Mouse (Mus musculus): ENCODE measurements around the gene Trpd52l3. TPM values are rescaled to one million over a fixed set of nuclear protein-coding genes. Genes with fewer than 3 reads are reported as not detected.
"Not testable (repeated sequence)": the region's sequence is repeated elsewhere in the genome, so short reads cannot be mapped to it uniquely, and the experiment has no call there.

The Trpd52l3 gene
- polyA plus RNA-seq, 1 experiment from 2014 or later, result not detected

- Histone ChIP-seq H3K4me2 (ENCODE audit: low read length) (no peak overlapping the region), H3K9ac (ENCODE audit: low read length) (no peak overlapping the region), H3K27ac (ENCODE audit: low read depth) (no peak overlapping the region), H3K9me3 (ENCODE audit: control insufficient read depth, low read length) (no peaks in the 10 kb centered on the region), H3K36me3 (ENCODE audit: control insufficient read depth, insufficient read depth, low read length) (no peaks in the 10 kb centered on the region), H3K4me3 (ENCODE audit: low read depth, low read length) (no peak overlapping the region), H3K4me1 (replicated peaks; ENCODE audit: control insufficient read depth, insufficient read depth, low read length) (no peaks in the 10 kb centered on the region), H3K27me3 (replicated peaks; ENCODE audit: control insufficient read depth, insufficient read depth, low read length) (no peaks in the 10 kb centered on the region)
- DNase-seq (ENCODE audit: low spot score), result no peak
- ATAC-seq (replicated peaks; ENCODE audit: low FRiP score, low TSS enrichment, low read depth), result no peak
- 71% methylated on average over 6 of the region's 6 CpGs for WGBS
Observed at GRCm38 (mm10) chr19:30016156-30016555, 12.6 kb downstream of the Trpd52l3 start.

GRCm38 (mm10) chr19:30023419-30023818, 19.8 kb downstream of the Trpd52l3 start:
- DNase-seq (ENCODE audit: low spot score); H3K4me2 ChIP-seq (ENCODE audit: low read length); H3K4me3 ChIP-seq (ENCODE audit: low read depth, low read length); H3K36me3 ChIP-seq (ENCODE audit: control insufficient read depth, insufficient read depth, low read length); H3K9me3 ChIP-seq (ENCODE audit: control insufficient read depth, low read length); H3K4me1 ChIP-seq (replicated peaks; ENCODE audit: control insufficient read depth, insufficient read depth, low read length); H3K9ac ChIP-seq (ENCODE audit: low read length); H3K27ac ChIP-seq (ENCODE audit: low read depth); ATAC-seq (replicated peaks; ENCODE audit: low FRiP score, low TSS enrichment, low read depth); H3K27me3 ChIP-seq (replicated peaks; ENCODE audit: control insufficient read depth, insufficient read depth, low read length): not testable (repeated sequence)
- 95% methylated on average over 10 of the region's 10 CpGs for WGBS

GRCm38 (mm10) chr19:30029002-30029710, 25.6 kb downstream of the Trpd52l3 start:
- Histone ChIP-seq H3K9me3 (ENCODE audit: control insufficient read depth, low read length) (no peaks in the 10 kb centered on the region), H3K27me3 (replicated peaks; ENCODE audit: control insufficient read depth, insufficient read depth, low read length) (no peaks in the 10 kb centered on the region), H3K9ac (ENCODE audit: low read length) (no peak overlapping the region), H3K27ac (ENCODE audit: low read depth) (no peak overlapping the region), H3K4me1 (replicated peaks; ENCODE audit: control insufficient read depth, insufficient read depth, low read length) (peaks cover 20% of the 10 kb centered on the region), H3K4me3 (ENCODE audit: low read depth, low read length) (peak overlapping the region; percentile 99), H3K4me2 (ENCODE audit: low read length) (peak overlapping the region; percentile 66), H3K36me3 (ENCODE audit: control insufficient read depth, insufficient read depth, low read length) (no peaks in the 10 kb centered on the region)
- 40% methylated on average over 11 of the region's 11 CpGs for WGBS
- ATAC-seq (replicated peaks; ENCODE audit: low FRiP score, low TSS enrichment, low read depth) (no peak), DNase-seq (ENCODE audit: low spot score) (no peak)

GRCm38 (mm10) chr19:30029894-30030635, 26.5 kb downstream of the Trpd52l3 start, which contains the start of gene Uhrf2:
Gene Uhrf2 (plus strand): TSS chr19:30030513.
- H3K9me3 ChIP-seq (ENCODE audit: control insufficient read depth, low read length), result no peaks in the 10 kb centered on the region
- peak within 1 kb of the TSS; percentile 97 for H3K27ac ChIP-seq (ENCODE audit: low read depth)
- H3K4me3 ChIP-seq (ENCODE audit: low read depth, low read length), result peak within 1 kb of the TSS; percentile 99
- H3K27me3 ChIP-seq (replicated peaks; ENCODE audit: control insufficient read depth, insufficient read depth, low read length), result no peaks in the 10 kb centered on the region
- no peaks in the 10 kb centered on the region for H3K36me3 ChIP-seq (ENCODE audit: control insufficient read depth, insufficient read depth, low read length)
- H3K9ac ChIP-seq (ENCODE audit: low read length), result peak within 1 kb of the TSS; percentile 100
- peaks cover 21% of the 10 kb centered on the region for H3K4me1 ChIP-seq (replicated peaks; ENCODE audit: control insufficient read depth, insufficient read depth, low read length)
- WGBS, result 3% methylated on average over 60 of the region's 74 CpGs
- DNase-seq (ENCODE audit: low spot score), result peak; percentile 96
- ATAC-seq (replicated peaks; ENCODE audit: low FRiP score, low TSS enrichment, low read depth), result peak; percentile 96
- peak within 1 kb of the TSS; percentile 66 for H3K4me2 ChIP-seq (ENCODE audit: low read length)

GRCm38 (mm10) chr19:30030636-30031467, 27.3 kb downstream of the Trpd52l3 start:
- peaks cover 21% of the 10 kb centered on the region for H3K4me1 ChIP-seq (replicated peaks; ENCODE audit: control insufficient read depth, insufficient read depth, low read length)
- H3K9me3 ChIP-seq (ENCODE audit: control insufficient read depth, low read length), result no peaks in the 10 kb centered on the region
- peak overlapping the region; percentile 97 for H3K27ac ChIP-seq (ENCODE audit: low read depth)
- no peaks in the 10 kb centered on the region for H3K27me3 ChIP-seq (replicated peaks; ENCODE audit: control insufficient read depth, insufficient read depth, low read length)
- H3K9ac ChIP-seq (ENCODE audit: low read length), result peak overlapping the region; percentile 100
- peak; percentile 53 for ATAC-seq (replicated peaks; ENCODE audit: low FRiP score, low TSS enrichment, low read depth)
- under 1% methylated on average over 77 of the region's 92 CpGs for WGBS
- DNase-seq (ENCODE audit: low spot score), result peak; percentile 88
- H3K4me2 ChIP-seq (ENCODE audit: low read length), result peak overlapping the region; percentile 66
- H3K4me3 ChIP-seq (ENCODE audit: low read depth, low read length), result peak overlapping the region; percentile 99
- H3K36me3 ChIP-seq (ENCODE audit: control insufficient read depth, insufficient read depth, low read length), result no peaks in the 10 kb centered on the region

- Histone ChIP-seq H3K36me3 (ENCODE audit: control insufficient read depth, insufficient read depth, low read length) (no peaks in the 10 kb centered on the region), H3K9ac (ENCODE audit: low read length) (peak overlapping the region; percentile 100), H3K27ac (ENCODE audit: low read depth) (peak overlapping the region; percentile 97), H3K27me3 (replicated peaks; ENCODE audit: control insufficient read depth, insufficient read depth, low read length) (no peaks in the 10 kb centered on the region), H3K4me2 (ENCODE audit: low read length) (peak overlapping the region; percentile 66), H3K9me3 (ENCODE audit: control insufficient read depth, low read length) (no peaks in the 10 kb centered on the region), H3K4me3 (ENCODE audit: low read depth, low read length) (peak overlapping the region; percentile 99), H3K4me1 (replicated peaks; ENCODE audit: control insufficient read depth, insufficient read depth, low read length) (peaks cover 22% of the 10 kb centered on the region)
- no peak for ATAC-seq (replicated peaks; ENCODE audit: low FRiP score, low TSS enrichment, low read depth)
- WGBS, result under 1% methylated on average over 7 of the region's 7 CpGs
- no peak for DNase-seq (ENCODE audit: low spot score)
Observed at GRCm38 (mm10) chr19:30031468-30031931, 27.9 kb downstream of the Trpd52l3 start.

- Histone ChIP-seq H3K4me1 (replicated peaks; ENCODE audit: control insufficient read depth, insufficient read depth, low read length) (peaks cover 27% of the 10 kb centered on the region), H3K36me3 (ENCODE audit: control insufficient read depth, insufficient read depth, low read length) (no peaks in the 10 kb centered on the region), H3K27me3 (replicated peaks; ENCODE audit: control insufficient read depth, insufficient read depth, low read length) (no peaks in the 10 kb centered on the region), H3K27ac (ENCODE audit: low read depth) (no peak overlapping the region), H3K4me2 (ENCODE audit: low read length) (peak overlapping the region; percentile 66), H3K4me3 (ENCODE audit: low read depth, low read length) (peak overlapping the region; percentile 99), H3K9ac (ENCODE audit: low read length) (peak overlapping the region; percentile 100), H3K9me3 (ENCODE audit: control insufficient read depth, low read length) (no peaks in the 10 kb centered on the region)
- WGBS, result 62% methylated on average over 3 of the region's 3 CpGs
- no peak for DNase-seq (ENCODE audit: low spot score)
- no peak for ATAC-seq (replicated peaks; ENCODE audit: low FRiP score, low TSS enrichment, low read depth)
Observed at GRCm38 (mm10) chr19:30032206-30032605, 28.6 kb downstream of the Trpd52l3 start.

- Histone ChIP-seq H3K9me3 (ENCODE audit: control insufficient read depth, low read length) (no peaks in the 10 kb centered on the region), H3K4me2 (ENCODE audit: low read length) (no peak overlapping the region), H3K4me3 (ENCODE audit: low read depth, low read length) (no peak overlapping the region), H3K4me1 (replicated peaks; ENCODE audit: control insufficient read depth, insufficient read depth, low read length) (peaks cover 22% of the 10 kb centered on the region), H3K9ac (ENCODE audit: low read length) (no peak overlapping the region), H3K27me3 (replicated peaks; ENCODE audit: control insufficient read depth, insufficient read depth, low read length) (no peaks in the 10 kb centered on the region), H3K27ac (ENCODE audit: low read depth) (no peak overlapping the region), H3K36me3 (ENCODE audit: control insufficient read depth, insufficient read depth, low read length) (0 out of 2 replicates have a peak, but pooled peaks cover 7% of the 10 kb centered on the region)
- WGBS, result 54% methylated on average over 3 of the region's 3 CpGs
- DNase-seq (ENCODE audit: low spot score) (no peak), ATAC-seq (replicated peaks; ENCODE audit: low FRiP score, low TSS enrichment, low read depth) (no peak)
Observed at GRCm38 (mm10) chr19:30035361-30035760, 31.8 kb downstream of the Trpd52l3 start.

Measured in intestine, embryonic 14.5 days (tissue).